Mouse (Mus musculus) lung, embryonic 16.5 days (tissue): ENCODE data around the gene Selenow. TPM values are rescaled to one million over a fixed set of nuclear protein-coding genes. Genes with fewer than 3 reads are reported as not detected.

Source experiments
- ATAC-seq: fragments of 200-750 bp; cut with Nextera tagmentation; 2 replicates; pipeline ENCODE4 v1.8.0; 2017; ENCODE audit warnings: low read depth, mild to moderate bottlenecking, moderate library complexity
- H3K27ac ChIP-seq: fragments of 300-500 bp; sonication (generic); 2 replicates; pipeline ENCODE4 v1.5.1; 2014; ENCODE audit warnings: mild to moderate bottlenecking, control low read depth, low read length
- H3K27me3 ChIP-seq: fragments of 300-500 bp; sonication (generic); 2 replicates; pipeline ENCODE4 v1.6.1; 2014; ENCODE audit warnings: low read depth, low read length, mixed read lengths; ENCODE audit not compliant: control insufficient read depth, insufficient read depth
- H3K36me3 ChIP-seq: fragments of 300-500 bp; sonication (generic); 2 replicates; pipeline ENCODE4 v1.6.1; 2014; ENCODE audit warnings: low read length; ENCODE audit not compliant: control insufficient read depth, insufficient read depth
- H3K4me1 ChIP-seq: fragments of 300-500 bp; sonication (generic); replicated peaks from 2 replicates; pipeline ENCODE4 v1.6.1; 2014; ENCODE audit warnings: low read length, mixed read lengths; ENCODE audit not compliant: control insufficient read depth, insufficient read depth
- H3K4me2 ChIP-seq: fragments of 300-500 bp; sonication (generic); 2 replicates; pipeline ENCODE4 v1.6.1; 2014; ENCODE audit warnings: low read depth, low read length, control low read depth
- H3K4me3 ChIP-seq: fragments of 300-500 bp; sonication (generic); 2 replicates; pipeline ENCODE4 v1.5.1; 2014; ENCODE audit warnings: mild to moderate bottlenecking, low read length, control low read depth
- H3K9ac ChIP-seq: fragments of 300-500 bp; sonication (generic); 2 replicates; pipeline ENCODE4 v1.6.1; 2014; ENCODE audit warnings: low read length, control low read depth
- H3K9me3 ChIP-seq: fragments of 300-500 bp; sonication (generic); 2 replicates; pipeline ENCODE4 v1.6.1; 2016; ENCODE audit warnings: low read length; ENCODE audit not compliant: control insufficient read depth
- WGBS: fragments of 180-500 bp; shearing (Covaris S2); extraction: QIAGEN DNeasy Blood & Tissue Kit; methylation state at CpG from one replicate; pipeline ENCODE4 v1.1.7; 2014; 5-methylcytosine and 5-hydroxymethylcytosine counted together
- polyA plus RNA-seq: library from polyadenylated mRNA; unstranded; fragments of >200 nt; fragmentation: Nextera tagmentation; extraction: Ambion mirVana; gene quantifications from 2 replicates; pipeline ENCODE4 v1.2.1, GENCODE M21; 2015

Gene Selenow
- polyA plus RNA-seq, 1 experiment from 2014 or later, result 755 TPM

DNA sequence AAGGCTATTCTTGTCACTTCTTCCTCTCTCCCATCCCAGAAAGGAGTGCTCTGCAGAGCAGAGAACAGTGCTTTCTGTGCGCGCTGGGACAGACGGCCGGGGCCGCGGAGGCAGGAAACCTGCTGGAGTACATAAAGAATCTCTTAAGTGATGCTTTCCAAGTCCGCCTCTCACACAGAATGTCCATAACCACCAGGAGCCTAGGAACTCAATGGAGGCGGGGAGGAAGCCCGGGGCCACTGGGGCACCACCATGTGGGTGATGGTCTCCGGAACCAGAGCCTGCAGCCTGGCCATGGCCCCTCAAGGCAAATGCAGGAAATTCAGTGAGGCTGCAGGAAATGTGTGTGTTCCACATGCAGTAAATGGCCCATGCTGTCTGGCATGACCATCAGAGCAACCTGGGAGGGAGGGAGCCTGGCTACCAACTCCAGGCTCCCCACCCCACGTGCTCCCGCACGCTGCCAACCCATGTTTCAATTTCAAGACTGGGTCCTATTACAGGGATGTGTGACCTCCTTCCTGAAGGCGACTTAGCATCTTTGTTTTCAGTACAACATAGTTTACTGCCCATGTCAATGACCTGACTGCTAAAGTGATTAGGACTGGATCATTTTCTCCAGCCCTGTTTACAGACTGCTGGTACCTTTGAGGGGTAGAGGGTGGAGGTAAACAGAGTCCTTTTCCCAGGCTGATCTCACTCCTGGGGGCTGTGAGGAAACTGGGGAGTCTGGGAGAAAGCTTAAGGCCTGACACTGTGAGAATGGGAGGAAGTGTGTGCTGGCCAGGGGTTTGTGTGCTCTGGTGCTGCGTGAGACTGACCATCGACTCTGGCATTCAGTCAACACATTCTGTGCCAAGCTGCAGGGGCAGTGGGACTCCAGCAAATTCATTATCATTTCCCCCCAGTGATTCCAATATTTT, 11.5 kb upstream of the Selenow start:
- ATAC-seq, result peak; percentile 72
- 40% methylated on average over 16 of the region's 16 CpGs for WGBS
- peak overlapping the region; percentile 16; the same call in 1 of the 2 replicates for H3K4me2 ChIP-seq

GRCm38 (mm10) chr7:15931635-15932034, 9.4 kb upstream of the Selenow start:
- H3K36me3 ChIP-seq, result peaks cover 4% of the 10 kb centered on the region; the same call in 1 of the 2 replicates
- no peaks in the 10 kb centered on the region for H3K27me3 ChIP-seq
- 73% methylated on average over 3 of the region's 3 CpGs for WGBS
- H3K4me2 ChIP-seq, result no peak overlapping the region
- H3K4me3 ChIP-seq, result no peak overlapping the region
- no peak overlapping the region for H3K27ac ChIP-seq
- no peaks in the 10 kb centered on the region; the same call in 1 of the 2 replicates for H3K4me1 ChIP-seq
- ATAC-seq, result no peak
- H3K9me3 ChIP-seq, result no peaks in the 10 kb centered on the region
- no peak overlapping the region for H3K9ac ChIP-seq

More for the DNA sequence above, 11.5 kb upstream of the Selenow start:
- peak overlapping the region; percentile 90 for H3K27ac ChIP-seq
- no peaks in the 10 kb centered on the region; the same call in 1 of the 2 replicates for H3K4me1 ChIP-seq
- no peaks in the 10 kb centered on the region for H3K9me3 ChIP-seq
- H3K27me3 ChIP-seq, result no peaks in the 10 kb centered on the region
- H3K36me3 ChIP-seq, result peaks cover 22% of the 10 kb centered on the region
- H3K9ac ChIP-seq, result no peak overlapping the region
- no peak overlapping the region for H3K4me3 ChIP-seq

- ATAC-seq, result no peak
- WGBS, result 61% methylated on average over 2 of the region's 2 CpGs
Measured at GRCm38 (mm10) chr7:15930543-15930942, 8.3 kb upstream of the Selenow start.

GRCm38 (mm10) chr7:15929910-15930309, 7.7 kb upstream of the Selenow start:
- no peak overlapping the region for H3K4me3 ChIP-seq
- no peak overlapping the region for H3K27ac ChIP-seq
- H3K27me3 ChIP-seq, result no peaks in the 10 kb centered on the region
- H3K4me2 ChIP-seq, result no peak overlapping the region
- ATAC-seq, result peak; percentile 60
- H3K36me3 ChIP-seq, result no peaks in the 10 kb centered on the region
- 28% methylated on average over 4 of the region's 4 CpGs for WGBS
- no peaks in the 10 kb centered on the region; the same call in 1 of the 2 replicates for H3K4me1 ChIP-seq
- no peak overlapping the region for H3K9ac ChIP-seq
- H3K9me3 ChIP-seq, result no peaks in the 10 kb centered on the region

More at GRCm38 (mm10) chr7:15930543-15930942, 8.3 kb upstream of the Selenow start:
- Histone ChIP-seq H3K9ac (no peak overlapping the region), H3K4me3 (no peak overlapping the region), H3K27me3 (no peaks in the 10 kb centered on the region), H3K27ac (no peak overlapping the region), H3K4me1 (no peaks in the 10 kb centered on the region; the same call in 1 of the 2 replicates), H3K9me3 (no peaks in the 10 kb centered on the region), H3K4me2 (no peak overlapping the region), H3K36me3 (no peaks in the 10 kb centered on the region)

- Histone ChIP-seq H3K9ac (peak overlapping the region; percentile 86), H3K36me3 (peaks cover 22% of the 10 kb centered on the region), H3K4me1 (peaks cover 16% of the 10 kb centered on the region), H3K27me3 (no peaks in the 10 kb centered on the region), H3K9me3 (no peaks in the 10 kb centered on the region), H3K27ac (peak overlapping the region; percentile 81), H3K4me3 (peak overlapping the region; percentile 84), H3K4me2 (peak overlapping the region; percentile 84)
- WGBS, result under 1% methylated on average over 10 of the region's 10 CpGs
- peak; percentile 49 for ATAC-seq
Measured at GRCm38 (mm10) chr7:15921796-15922195, 406 bp downstream of the Selenow start.

DNA sequence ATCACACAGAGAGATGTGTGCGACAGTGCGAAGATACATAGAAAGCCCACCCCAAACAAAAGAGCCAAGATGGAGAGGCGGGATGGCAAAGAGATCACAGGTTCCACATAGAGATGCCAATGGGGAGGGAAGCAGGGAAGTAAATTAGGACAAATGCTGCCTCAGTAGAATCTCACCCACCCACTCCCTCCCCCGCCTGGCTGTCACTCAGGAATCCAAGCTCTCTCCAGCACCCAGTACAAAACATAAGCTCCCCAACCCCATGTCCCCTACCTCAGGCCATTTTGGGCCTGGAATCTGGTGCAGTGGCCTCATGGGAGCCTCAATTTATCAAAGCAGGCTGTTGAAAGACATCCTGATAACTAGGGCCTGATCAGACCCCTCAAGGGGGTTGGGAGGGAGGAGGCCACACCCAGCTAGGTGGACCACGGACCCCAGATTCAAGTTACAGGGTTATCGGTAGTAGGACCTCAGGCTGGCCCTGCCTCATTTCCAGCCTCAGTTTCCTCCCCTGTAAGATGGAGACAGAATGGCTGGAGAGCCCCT, 1.5 kb downstream of the Selenow start:
- H3K4me2 ChIP-seq, result peak overlapping the region; percentile 84
- H3K4me3 ChIP-seq, result peak overlapping the region; percentile 84
- no peak for ATAC-seq
- WGBS, result 81% methylated on average over 6 of the region's 6 CpGs
- H3K4me1 ChIP-seq, result peaks cover 16% of the 10 kb centered on the region
- H3K27me3 ChIP-seq, result no peaks in the 10 kb centered on the region
- H3K9ac ChIP-seq, result peak overlapping the region; percentile 86
- no peak overlapping the region for H3K27ac ChIP-seq
- H3K9me3 ChIP-seq, result no peaks in the 10 kb centered on the region
- H3K36me3 ChIP-seq, result peaks cover 22% of the 10 kb centered on the region

- 93% methylated on average over 9 of the region's 9 CpGs for WGBS
- Histone ChIP-seq H3K9me3 (no peaks in the 10 kb centered on the region), H3K4me2 (no peak overlapping the region), H3K27ac (no peak overlapping the region), H3K36me3 (peaks cover 22% of the 10 kb centered on the region), H3K27me3 (no peaks in the 10 kb centered on the region), H3K4me1 (peaks cover 16% of the 10 kb centered on the region), H3K4me3 (no peak overlapping the region), H3K9ac (no peak overlapping the region)
- no peak for ATAC-seq
Measured at GRCm38 (mm10) chr7:15919947-15920346, 2.3 kb downstream of the Selenow start.

- ATAC-seq, result no peak
- Histone ChIP-seq H3K27me3 (no peaks in the 10 kb centered on the region), H3K9me3 (no peaks in the 10 kb centered on the region), H3K4me2 (no peak overlapping the region), H3K4me3 (no peak overlapping the region), H3K27ac (no peak overlapping the region), H3K4me1 (peaks cover 16% of the 10 kb centered on the region), H3K9ac (no peak overlapping the region), H3K36me3 (peaks cover 22% of the 10 kb centered on the region)
Measured at GRCm38 (mm10) chr7:15918371-15918770, 3.8 kb downstream of the Selenow start.

- 78% methylated on average over 4 of the region's 4 CpGs for WGBS
- H3K27me3 ChIP-seq, result no peaks in the 10 kb centered on the region
- no peak for ATAC-seq
Measured at GRCm38 (mm10) chr7:15916996-15917395, 5.2 kb downstream of the Selenow start.

More at GRCm38 (mm10) chr7:15916996-15917395, 5.2 kb downstream of the Selenow start:
- Histone ChIP-seq H3K4me2 (no peak overlapping the region), H3K4me3 (no peak overlapping the region), H3K36me3 (peaks cover 22% of the 10 kb centered on the region), H3K9me3 (no peaks in the 10 kb centered on the region), H3K4me1 (peaks cover 11% of the 10 kb centered on the region), H3K9ac (no peak overlapping the region), H3K27ac (no peak overlapping the region)
